Mouse (Mus musculus) ES-E14 (cell line): ENCODE measurements around the gene Nfe2l1. TPM values are rescaled to one million over a fixed set of nuclear protein-coding genes. Genes with fewer than 3 reads are reported as not detected.

Experiments
- DNase-seq: peaks from one replicate; pipeline ENCODE4 v3.0.0-alpha.2; 2013; ENCODE audit warnings: low read depth, low spot score
- H3K27ac ChIP-seq: 2 replicates; pipeline ENCODE4 v1.5.1; 2012; ENCODE audit warnings: low read depth, mild to moderate bottlenecking, low read length, moderate library complexity, mixed read lengths; ENCODE audit not compliant: poor library complexity, insufficient read depth, severe bottlenecking
- H3K36me3 ChIP-seq: 2 replicates; pipeline ENCODE4 v1.6.1; 2012; ENCODE audit warnings: mild to moderate bottlenecking, low read length, moderate library complexity, mixed read lengths; ENCODE audit not compliant: control insufficient read depth, poor library complexity, insufficient read depth, severe bottlenecking
- H3K4me1 ChIP-seq, 2 experiments: fragments of 150-350 bp in 1 of 2; sonication (generic) in 1 of 2; 2 replicates each; pipeline ENCODE4 v1.6.1; 2012; ENCODE audit warnings: low read length in 2 of 2, mild to moderate bottlenecking in 1 of 2, mixed read lengths in 1 of 2; ENCODE audit not compliant: control insufficient read depth in 2 of 2, insufficient read depth in 2 of 2, poor library complexity in 1 of 2
- H3K4me3 ChIP-seq, 2 experiments: fragments of 150-350 bp in 1 of 2; sonication (generic) in 1 of 2; 2 replicates each; pipeline ENCODE4 v1.5.1; 2012; ENCODE audit warnings: low read length in 2 of 2, low read depth in 1 of 2, mild to moderate bottlenecking in 1 of 2, mixed read lengths in 1 of 2; ENCODE audit not compliant: insufficient read depth in 1 of 2, poor library complexity in 1 of 2, severe bottlenecking in 1 of 2
- H3K9ac ChIP-seq: 2 replicates; pipeline ENCODE4 v1.6.1; 2012; ENCODE audit warnings: low read depth, mild to moderate bottlenecking, low read length, mixed read lengths; ENCODE audit not compliant: poor library complexity, insufficient read depth, severe bottlenecking
- H3K9me3 ChIP-seq: fragments of 150-350 bp; sonication (generic); 2 replicates; pipeline ENCODE4 v1.6.1; 2012; ENCODE audit warnings: low read depth, mild to moderate bottlenecking, low read length; ENCODE audit not compliant: control insufficient read depth, insufficient read depth
- CHD2 ChIP-seq: IDR thresholded peaks from 2 replicates; pipeline ENCODE4 v1.6.1; 2014; ENCODE audit warnings: mild to moderate bottlenecking, low read depth, low read length, inconsistent platforms
- HCFC1 ChIP-seq: IDR thresholded peaks from 2 replicates; pipeline ENCODE4 v1.6.1; 2012; ENCODE audit warnings: low read length, inconsistent platforms, borderline replicate concordance; ENCODE audit not compliant: insufficient read depth
- MAFK ChIP-seq: IDR thresholded peaks from 2 replicates; pipeline ENCODE4 v1.6.1; 2014; ENCODE audit warnings: mild to moderate bottlenecking, low read depth, low read length, inconsistent platforms; ENCODE audit not compliant: insufficient read depth
- ZC3H11A ChIP-seq: IDR thresholded peaks from 2 replicates; pipeline ENCODE4 v1.6.1; 2012; ENCODE audit warnings: low read depth, mild to moderate bottlenecking, inconsistent platforms, low read length, borderline replicate concordance
- ZNF384 ChIP-seq: IDR thresholded peaks from 2 replicates; pipeline ENCODE4 v1.6.1; 2012; ENCODE audit warnings: low read depth, low read length, inconsistent platforms
- in situ Hi-C, 2 experiments: fragments of 600-800 bp; cut with MboI; formaldehyde crosslinking; loops; one replicate each; pipeline ENCODE4 v1.15.1; 2025; ENCODE audit warnings: low sequenced_read_pairs in 2 of 2, inconsistent platforms in 1 of 2; ENCODE audit not compliant: unreplicated experiment in 2 of 2
- total RNA-seq: library from RNA; depleted of rRNA; stranded (reverse); fragments of 300-350 nt; gene quantifications from 2 replicates; pipeline ENCODE4 v1.2.3, GENCODE M21; 2012

The Nfe2l1 gene
- total RNA-seq, 1 experiment: 166 TPM

- Histone ChIP-seq H3K27ac (peak overlapping the region; percentile 34; the same call in 1 of the 2 replicates), H3K9ac (0 out of 2 replicates have a peak overlapping the region, but pooled peaks have one; percentile 7), H3K9me3 (no peaks in the 10 kb centered on the region), H3K4me1 (peaks cover 0 to 29% of the 10 kb centered on the region in 2 experiments; a peak in 2 of 4 replicates), H3K36me3 (peaks cover 54% of the 10 kb centered on the region), H3K4me3 (no peak overlapping the region)
- no peak for TF ChIP-seq MAFK
- no peak for TF ChIP-seq HCFC1
- TF ChIP-seq ZNF384: no peak
- TF ChIP-seq ZC3H11A: no peak
- no peak for TF ChIP-seq CHD2
- in situ Hi-C loops: no loop called here
- no peak for DNase-seq
Observed at GRCm38 (mm10) chr11:96818128-96818710, 11.5 kb downstream of the Nfe2l1 start.

- Histone ChIP-seq H3K4me1 (peaks cover 0 to 25% of the 10 kb centered on the region in 2 experiments; a peak in 1 of 4 replicates), H3K27ac (no peak overlapping the region), H3K36me3 (peaks cover 51% of the 10 kb centered on the region), H3K4me3 (no peak overlapping the region), H3K9ac (no peak overlapping the region), H3K9me3 (no peaks in the 10 kb centered on the region)
- no peak for TF ChIP-seq ZNF384
- TF ChIP-seq ZC3H11A: no peak
- no peak for TF ChIP-seq HCFC1
- TF ChIP-seq MAFK: no peak
- no peak for TF ChIP-seq CHD2
- no peak for DNase-seq
- in situ Hi-C loops: no loop called here
Observed at GRCm38 (mm10) chr11:96816979-96817378, 12.8 kb downstream of the Nfe2l1 start.

- peaks cover 0 to 23% of the 10 kb centered on the region in 2 experiments; a peak in 1 of 4 replicates for H3K4me1 ChIP-seq
- H3K9me3 ChIP-seq: no peaks in the 10 kb centered on the region
- in situ Hi-C loops: no loop called here
- DNase-seq: no peak
- H3K4me3 ChIP-seq: no peak overlapping the region
- no peak overlapping the region for H3K9ac ChIP-seq
- TF ChIP-seq CHD2 (no peak), ZC3H11A (no peak), ZNF384 (no peak), HCFC1 (no peak), MAFK (no peak)
- peaks cover 50% of the 10 kb centered on the region for H3K36me3 ChIP-seq
- H3K27ac ChIP-seq: no peak overlapping the region
Observed at GRCm38 (mm10) chr11:96816494-96816893, 13.3 kb downstream of the Nfe2l1 start.

- peaks cover 44% of the 10 kb centered on the region for H3K36me3 ChIP-seq
- H3K9ac ChIP-seq: no peak overlapping the region
- H3K9me3 ChIP-seq: no peaks in the 10 kb centered on the region
- no peak for DNase-seq
- in situ Hi-C loops: no loop called here
- no peak overlapping the region for H3K4me3 ChIP-seq
- H3K4me1 ChIP-seq: peaks cover 0 to 23% of the 10 kb centered on the region in 2 experiments; a peak in 1 of 4 replicates
- no peak overlapping the region for H3K27ac ChIP-seq
- no peak for TF ChIP-seq CHD2
- TF ChIP-seq MAFK: no peak
- no peak for TF ChIP-seq HCFC1
- no peak for TF ChIP-seq ZNF384
- no peak for TF ChIP-seq ZC3H11A
Observed at GRCm38 (mm10) chr11:96815895-96816294, 13.9 kb downstream of the Nfe2l1 start.
